9 mouse cellular contexts compared by ENCODE assay signal in the genomic region with DNA sequence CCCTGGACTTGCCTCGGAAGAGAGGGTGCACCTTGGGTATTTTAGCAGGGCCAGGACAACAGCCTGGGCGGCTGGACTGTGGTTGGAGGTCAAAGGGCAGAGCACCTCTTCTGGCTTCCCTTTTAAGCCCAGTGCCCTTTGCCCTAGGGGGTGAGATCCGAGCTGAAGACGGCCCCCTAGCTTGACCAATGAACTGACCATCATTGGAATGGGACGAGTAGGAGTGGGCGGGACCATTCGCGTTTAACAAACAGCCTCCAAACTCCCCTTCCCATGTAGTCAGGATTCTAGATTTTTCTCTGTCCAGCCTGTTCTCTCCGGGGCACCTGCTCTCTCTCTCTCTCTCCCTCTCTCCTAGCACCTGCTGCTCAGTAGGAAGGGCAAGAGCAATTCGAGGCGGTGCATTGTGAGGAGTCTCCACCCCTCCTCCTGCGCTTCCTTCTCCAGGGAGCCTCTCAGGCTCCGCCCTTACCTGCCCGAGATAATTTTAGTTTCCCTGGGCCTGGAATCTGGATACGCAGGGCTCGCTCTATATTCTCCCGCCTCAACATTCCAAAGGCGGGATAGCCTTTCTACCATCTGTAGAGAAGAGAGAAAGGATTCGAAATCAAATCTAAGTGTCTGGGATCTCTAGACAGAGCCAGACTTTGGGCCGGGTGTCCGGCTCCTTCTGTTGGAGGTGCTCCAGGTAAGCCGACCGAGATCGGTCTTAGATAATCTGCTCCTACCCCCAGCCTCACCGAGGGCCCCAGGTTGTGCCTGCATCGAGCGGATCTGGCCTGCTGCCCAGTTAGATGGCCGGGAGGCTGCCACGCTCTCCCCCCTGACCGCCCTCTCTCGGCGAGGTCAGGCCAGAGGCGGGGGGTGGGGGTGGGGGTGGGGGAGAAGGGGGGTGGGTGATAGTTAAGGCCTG. TPM values are rescaled to one million over a fixed set of nuclear protein-coding genes. Genes with fewer than 3 reads are reported as not detected.
A peak's percentile ranks its signal among the peaks of the same experiment; 100 is the strongest.
DNase-seq lines count a peak whose midpoint lies in the region; ATAC-seq and TF ChIP-seq lines count a peak whose summit lies in the region.
"Had no signal": no experiment of that assay in that cellular context is flagged by ENCODE, and none has a peak within 500 bp of the region (broad histone marks: within the 10 kb centered on the region; RNA-seq: fewer than 3 reads in every experiment).

No protein-coding gene starts in this region.

- H3K4me1 ChIP-seq in heart, embryonic 16.5 days (ENCODE audit: control insufficient read depth, insufficient read depth, low read length): peaks cover 18% of the 10 kb centered on the region
- H3K4me1 ChIP-seq in liver, embryonic 12.5 days: peaks cover 6% of the 10 kb centered on the region
- no peaks in the 10 kb centered on the region for H3K4me1 ChIP-seq in heart, adult 2 months (ENCODE audit: control insufficient read depth, insufficient read depth, low read length)

- H3K9me3 ChIP-seq in heart, embryonic 16.5 days (replicated peaks; ENCODE audit: control insufficient read depth, low read length): no peaks in the 10 kb centered on the region
- H3K9me3 ChIP-seq in liver, embryonic 12.5 days (replicated peaks): no peaks in the 10 kb centered on the region

- intact Hi-C loops in heart, postnatal 10 days (cut with DNase I): no loop called here
- intact Hi-C loops in left cerebral cortex, postnatal 14 days (cut with DNase I): no loop called here
- intact Hi-C loops in heart, adult 2 months (cut with DNase I): no loop called here

- no peak for ATAC-seq in heart, embryonic 16.5 days (replicated peaks; ENCODE audit: extremely low read depth, insufficient read depth, low FRiP score)
- ATAC-seq in liver, embryonic 12.5 days: peak; percentile 59

- TF ChIP-seq CTCF in heart, adult 2 months (IDR thresholded peaks at IDR 0.05): no peak

- WGBS in heart, embryonic 16.5 days: 3% methylated on average over 33 of the region's 33 CpGs
- 5% methylated on average over 28 of the region's 33 CpGs for WGBS in liver, embryonic 12.5 days (ENCODE audit: insufficient replicate concordance)
- WGBS in heart, adult 2 months: 7% methylated on average over 33 of the region's 33 CpGs

- TF ChIP-seq EP300 in heart, adult 2 months (IDR thresholded peaks at IDR 0.05; ENCODE audit: insufficient read depth, low read depth, low read length): no peak

- no peak for TF ChIP-seq POLR2A in heart, adult 2 months (IDR thresholded peaks at IDR 0.05; ENCODE audit: insufficient read depth, low read depth, low read length)

- peaks cover 5% of the 10 kb centered on the region for H3K27me3 ChIP-seq in heart, embryonic 16.5 days (ENCODE audit: control insufficient read depth, insufficient read depth, low read length)
- H3K27me3 ChIP-seq in liver, embryonic 12.5 days (replicated peaks): peaks cover 72% of the 10 kb centered on the region
- H3K27me3 ChIP-seq in heart, adult 2 months (ENCODE audit: control insufficient read depth, insufficient read depth, low read length): no peaks in the 10 kb centered on the region; the same call in 1 of the 2 replicates

- H3K36me3 ChIP-seq in heart, embryonic 16.5 days (ENCODE audit: control insufficient read depth, insufficient read depth): no peaks in the 10 kb centered on the region
- H3K36me3 ChIP-seq in liver, embryonic 12.5 days: peaks cover 12% of the 10 kb centered on the region
- H3K36me3 ChIP-seq in heart, adult 2 months (ENCODE audit: control insufficient read depth, insufficient read depth, low read length): no peaks in the 10 kb centered on the region

- peak overlapping the region; percentile 47 for H3K4me2 ChIP-seq in heart, embryonic 16.5 days (ENCODE audit: low read depth, low read length)
- peak overlapping the region; percentile 21; the same call in 1 of the 2 replicates for H3K4me2 ChIP-seq in liver, embryonic 12.5 days

- peak overlapping the region; percentile 5 for H3K9ac ChIP-seq in heart, embryonic 16.5 days (ENCODE audit: low read length)
- H3K9ac ChIP-seq in liver, embryonic 12.5 days: 0 out of 2 replicates have a peak overlapping the region, but pooled peaks have one; percentile 9
- H3K9ac ChIP-seq in heart, adult 2 months (ENCODE audit: low read depth, low read length): no peak overlapping the region

- peak overlapping the region; percentile 24 for H3K4me3 ChIP-seq in heart, embryonic 16.5 days (ENCODE audit: low read length)
- peak overlapping the region; percentile 35 for H3K4me3 ChIP-seq in liver, embryonic 12.5 days
- H3K4me3 ChIP-seq in heart, adult 2 months: no peak overlapping the region

- H3K79me2 ChIP-seq in heart, adult 2 months (replicated peaks; ENCODE audit: control insufficient read depth, insufficient read depth, low read length): no peaks in the 10 kb centered on the region

- H3K27ac ChIP-seq in heart, embryonic 16.5 days (ENCODE audit: low read length): no peak overlapping the region
- peak overlapping the region; percentile 77 for H3K27ac ChIP-seq in liver, embryonic 12.5 days
- no peak overlapping the region for H3K27ac ChIP-seq in heart, adult 2 months
- H3K27ac ChIP-seq: macrophage had no signal

- DNase-seq in heart, postnatal 10 days: no peak
- peak; percentile 75 for DNase-seq in embryo, embryonic 10 days (ENCODE audit: low spot score)
- peak; percentile 31 for DNase-seq in induced T-regulatory cell, adult 2 months (ENCODE audit: low read depth)
- DNase-seq in retina, postnatal 7 days (ENCODE audit: low read depth, low spot score): peak; percentile 20
- no peak for DNase-seq in left cerebral cortex, postnatal 14 days (ENCODE audit: low spot score in 2 of 2)
- DNase-seq in heart, adult 2 months: no peak

RNA-seq across cellular contexts. Expression of gene Grb7, which starts 0.6 kb away (rescaled TPM):
- polyA plus RNA-seq in heart, embryonic 16.5 days (2015; fragmentation: Nextera tagmentation; extraction: Ambion mirVana): 1.9 and 4.3 TPM in 2 replicates
- total RNA-seq in heart, postnatal 10 days (2021): not detected
- polyA plus RNA-seq in liver, embryonic 12.5 days (2016; fragmentation: Nextera tagmentation; extraction: Ambion mirVana): 20.1 and 22.0 TPM in 2 replicates
- total RNA-seq in left cerebral cortex, postnatal 14 days (2021): 1 to 10 TPM; 1.6 to 4.4 TPM
- under 1 TPM; 0.11 to 0.31 TPM for total RNA-seq in heart, adult 2 months (2021)
- polyA plus RNA-seq in heart, adult 2 months (2012; rRNA removed): 0.56 and 0.72 TPM in 2 replicates

RNA-seq across cellular contexts. Expression of gene Mien1, which starts 8.0 kb away (rescaled TPM):
- 100 and 115 TPM in 2 replicates for polyA plus RNA-seq in heart, embryonic 16.5 days (2015; fragmentation: Nextera tagmentation; extraction: Ambion mirVana)
- total RNA-seq in heart, postnatal 10 days (2021): 10 to 100 TPM; 48.9 to 52.1 TPM
- 64.8 and 67.4 TPM in 2 replicates for polyA plus RNA-seq in liver, embryonic 12.5 days (2016; fragmentation: Nextera tagmentation; extraction: Ambion mirVana)
- total RNA-seq in left cerebral cortex, postnatal 14 days (2021): 100 to 1,000 TPM; 105 to 106 TPM
- 10 to 100 TPM; 61.6 to 63.6 TPM for total RNA-seq in heart, adult 2 months (2021)
- polyA plus RNA-seq in heart, adult 2 months (2012; rRNA removed): 53.5 and 80.0 TPM in 2 replicates

RNA-seq across cellular contexts. Expression of gene Erbb2, which starts 34.5 kb away (rescaled TPM):
- polyA plus RNA-seq in heart, embryonic 16.5 days (2015; fragmentation: Nextera tagmentation; extraction: Ambion mirVana): 34.1 and 41.9 TPM in 2 replicates
- total RNA-seq in heart, postnatal 10 days (2021): 10 to 100 TPM; 12.7 to 19.3 TPM
- 5.5 and 5.6 TPM in 2 replicates for polyA plus RNA-seq in liver, embryonic 12.5 days (2016; fragmentation: Nextera tagmentation; extraction: Ambion mirVana)
- 1 to 10 TPM; 2.0 to 3.2 TPM for total RNA-seq in left cerebral cortex, postnatal 14 days (2021)
- total RNA-seq in heart, adult 2 months (2021): 1 to 10 TPM; 6.6 to 6.9 TPM
- 8.4 and 9.2 TPM in 2 replicates for polyA plus RNA-seq in heart, adult 2 months (2012; rRNA removed)
- polyA plus RNA-seq: macrophage had no signal

RNA-seq across cellular contexts. Expression of gene Pgap3, which starts 46.5 kb away (rescaled TPM):
- polyA plus RNA-seq in heart, embryonic 16.5 days (2015; fragmentation: Nextera tagmentation; extraction: Ambion mirVana): 18.0 and 19.0 TPM in 2 replicates
- total RNA-seq in heart, postnatal 10 days (2021): 10 to 100 TPM; 14.5 to 17.8 TPM
- 3.5 and 3.8 TPM in 2 replicates for polyA plus RNA-seq in liver, embryonic 12.5 days (2016; fragmentation: Nextera tagmentation; extraction: Ambion mirVana)
- total RNA-seq in left cerebral cortex, postnatal 14 days (2021): 10 to 100 TPM; 10.7 to 11.1 TPM
- total RNA-seq in heart, adult 2 months (2021): 1 to 10 TPM; 7.7 to 8.5 TPM
- polyA plus RNA-seq in heart, adult 2 months (2012; rRNA removed): 18.8 and 21.1 TPM in 2 replicates

Comparison
In these comparisons a context has a peak if more than half of its experiments do, and no peak if none do; other contexts are left out.
1. DNase-seq: peak in embryo, embryonic 10 days (single experiment), induced T-regulatory cell, adult 2 months (single experiment) and retina, postnatal 7 days (single experiment); none in heart, postnatal 10 days (0 of 2), left cerebral cortex, postnatal 14 days (0 of 2) and heart, adult 2 months (0 of 2).